Mouse (Mus musculus) spleen, adult 2 months (tissue): Measurements from ENCODE around the gene H2-Q10.
"Not testable (repeated sequence)": the region's sequence is repeated elsewhere in the genome, so short reads cannot be mapped to it uniquely, and the experiment has no call there.

Experiments used
- CTCF ChIP-seq: fragments of 200-500 bp; IDR thresholded peaks from 2 replicates; pipeline ENCODE4 v1.5.1; 2011; ENCODE audit warnings: mild to moderate bottlenecking, inconsistent platforms; ENCODE audit not compliant: insufficient read depth, insufficient read length, insufficient replicate concordance; ENCODE audit errors: extremely low read depth
- POLR2A ChIP-seq: fragments of 200-500 bp; IDR thresholded peaks from 2 replicates; pipeline ENCODE4 v1.6.1; 2011; ENCODE audit warnings: low read depth, low read length, inconsistent platforms

DNA sequence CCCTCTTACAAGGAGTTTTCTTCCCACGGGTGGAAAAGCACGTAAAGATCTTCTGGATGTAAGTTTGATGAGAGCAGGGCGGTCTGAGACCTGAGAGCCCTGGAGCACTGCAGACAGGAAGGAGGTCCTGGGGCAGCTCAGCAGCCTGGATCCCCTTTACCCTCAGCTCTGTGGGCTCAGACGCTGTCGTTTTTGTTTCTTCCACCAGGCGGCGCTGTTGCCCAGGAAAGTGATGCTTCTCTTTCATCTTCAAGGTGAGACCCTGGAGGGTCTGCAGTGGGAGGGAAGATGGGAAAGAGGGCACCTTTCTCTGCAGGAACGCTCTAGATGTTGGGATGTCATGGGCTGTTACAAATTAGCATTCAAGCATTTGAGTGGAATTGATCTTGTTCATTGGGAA is 35.1 kb upstream of the H2-Q10 start:
- TF ChIP-seq CTCF = peak; percentile 60; the same call in 1 of the 2 replicates
- TF ChIP-seq POLR2A = not testable (repeated sequence)
